Mouse (Mus musculus) monocyte, adult 5-6 weeks (primary cell): ENCODE measurements around the gene Cdkl3. TPM values are rescaled to one million over a fixed set of nuclear protein-coding genes. Genes with fewer than 3 reads are reported as not detected.
"Not testable (repeated sequence)": the region's sequence is repeated elsewhere in the genome, so short reads cannot be mapped to it uniquely, and the experiment has no call there.

Experiments used
- ATAC-seq: fragments of 153-309, 156-312 bp; replicated peaks from 2 replicates; pipeline ENCODE4 v1.8.0; 2017; ENCODE audit warnings: mild to moderate bottlenecking; ENCODE audit not compliant: low TSS enrichment, insufficient number of reproducible peaks, severe bottlenecking, poor library complexity, low FRiP score
- total RNA-seq: library from RNA; stranded (forward); fragments of 200-1000, 200-491, 200-594 nt; gene quantifications from 3 replicates; pipeline ENCODE4 v1.2.3, GENCODE M21; 2017

The Cdkl3 gene
- total RNA-seq, 1 experiment from 2014 or later, result 7.1 TPM

DNA sequence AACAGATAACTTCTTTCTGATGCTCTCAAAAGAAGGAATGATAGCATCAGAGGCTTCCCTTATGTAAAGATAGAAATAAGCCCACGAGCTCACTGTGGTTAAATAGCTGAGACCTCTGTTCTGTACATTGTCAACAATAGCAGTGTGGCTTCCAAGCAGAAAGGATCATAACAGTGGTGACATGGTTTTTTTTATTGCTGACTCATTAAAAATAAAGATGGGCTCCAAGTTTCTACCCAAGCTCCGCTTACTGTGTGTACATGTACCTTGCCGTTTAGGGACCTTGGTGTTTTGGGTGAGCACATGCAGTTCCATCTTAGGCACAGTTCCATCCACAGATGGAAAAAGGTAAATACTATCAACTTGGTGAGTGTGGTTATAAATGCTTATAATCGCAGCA is 99.0 kb downstream of the Cdkl3 start:
- ATAC-seq, result no peak

DNA sequence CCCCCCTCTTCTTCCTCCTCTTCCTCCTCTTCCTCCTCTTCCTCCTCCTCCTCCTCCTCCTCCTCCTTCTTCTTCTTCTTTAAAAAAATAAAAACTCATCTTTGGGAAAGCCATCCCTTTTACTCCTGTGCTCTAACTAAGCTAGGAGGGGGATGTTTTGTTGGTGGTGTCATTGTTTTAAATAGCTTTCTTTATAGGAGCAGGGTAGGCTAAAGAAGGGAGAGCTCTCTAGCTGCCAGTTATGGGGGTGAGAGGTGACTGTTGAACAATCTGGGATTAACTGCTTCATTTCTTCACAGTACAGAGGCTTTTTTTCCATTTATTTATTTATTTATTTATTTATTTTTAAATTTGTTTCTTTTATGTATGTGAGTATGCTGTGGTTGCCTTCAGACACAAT is 101.5 kb downstream of the Cdkl3 start:
- no peak for ATAC-seq

DNA sequence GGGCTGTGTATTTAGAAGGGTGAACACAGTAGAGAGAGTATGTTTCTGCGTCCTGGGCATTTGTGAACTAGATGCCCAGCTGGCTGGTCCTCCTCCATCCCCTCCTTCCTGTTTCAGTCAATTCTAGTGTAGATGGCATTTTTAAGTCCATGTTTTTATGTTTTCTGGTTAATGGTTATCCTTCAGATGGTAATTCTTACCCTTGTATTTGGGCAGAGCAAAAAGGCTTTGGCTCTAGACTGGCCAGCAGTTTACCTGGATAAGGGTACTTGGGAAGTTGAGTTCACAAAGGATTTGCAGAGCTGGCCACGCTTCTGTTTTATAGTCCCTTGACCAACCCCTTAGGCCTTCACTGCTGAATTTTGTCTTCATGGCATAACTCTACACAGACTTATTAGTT is 102.0 kb downstream of the Cdkl3 start:
- no peak for ATAC-seq

DNA sequence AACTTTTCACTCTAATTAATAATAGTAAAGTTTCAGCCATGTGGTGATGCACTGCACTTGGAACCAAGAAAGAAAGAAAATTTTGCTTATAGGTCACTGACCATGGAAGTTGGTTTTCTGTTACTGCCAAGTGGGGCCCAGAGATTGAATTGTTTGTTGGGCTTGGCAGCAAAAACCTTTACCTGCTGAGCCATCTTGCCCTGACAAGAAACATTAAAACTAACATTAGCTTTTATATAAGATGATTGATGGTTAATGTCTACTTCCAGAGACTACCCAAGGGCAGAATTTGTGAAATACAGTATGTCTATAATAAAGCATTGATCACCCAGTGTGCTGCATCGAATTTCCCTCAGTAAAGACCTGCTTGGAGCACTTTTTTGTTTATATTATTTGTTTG is 102.4 kb downstream of the Cdkl3 start:
- no peak for ATAC-seq

DNA sequence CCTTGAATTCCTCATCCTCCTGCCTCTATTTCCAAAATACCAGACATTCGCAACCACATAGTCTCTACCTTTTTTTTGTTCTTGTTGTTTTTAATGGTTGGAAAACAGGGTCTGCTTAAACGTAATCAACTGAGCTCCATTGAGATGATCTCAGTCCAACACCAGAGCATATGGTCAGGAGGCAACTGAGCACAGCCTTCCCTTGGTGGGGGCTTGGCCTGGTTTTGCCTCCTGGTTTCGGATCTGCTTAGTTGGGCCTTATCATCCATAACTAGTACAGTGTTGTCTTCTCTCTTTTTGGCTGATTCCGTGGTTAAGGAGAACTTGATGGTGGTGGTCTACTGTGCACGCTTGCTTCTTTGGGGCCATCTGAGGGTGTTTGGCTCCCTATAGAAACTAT is 104.8 kb downstream of the Cdkl3 start:
- no peak for ATAC-seq

DNA sequence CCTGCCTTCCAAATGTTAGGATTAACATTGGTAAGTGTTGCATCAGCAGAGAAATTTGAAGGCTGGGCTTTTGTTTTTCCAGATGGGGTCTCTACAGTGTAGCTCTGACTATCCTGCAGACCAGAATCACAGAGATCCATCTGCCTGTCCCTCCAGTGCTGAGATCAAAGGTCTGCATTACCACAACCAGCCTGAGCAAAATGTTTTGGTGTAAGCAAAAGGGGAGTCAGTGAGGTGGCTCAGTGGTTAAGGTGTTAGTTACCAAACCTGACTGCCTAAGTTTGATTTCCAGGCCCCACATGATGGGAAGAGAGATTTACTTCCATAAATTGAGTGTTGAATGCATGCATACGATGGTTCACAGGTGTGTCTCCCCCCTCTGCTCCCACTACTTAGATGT is 105.4 kb downstream of the Cdkl3 start:
- ATAC-seq, result no peak

DNA sequence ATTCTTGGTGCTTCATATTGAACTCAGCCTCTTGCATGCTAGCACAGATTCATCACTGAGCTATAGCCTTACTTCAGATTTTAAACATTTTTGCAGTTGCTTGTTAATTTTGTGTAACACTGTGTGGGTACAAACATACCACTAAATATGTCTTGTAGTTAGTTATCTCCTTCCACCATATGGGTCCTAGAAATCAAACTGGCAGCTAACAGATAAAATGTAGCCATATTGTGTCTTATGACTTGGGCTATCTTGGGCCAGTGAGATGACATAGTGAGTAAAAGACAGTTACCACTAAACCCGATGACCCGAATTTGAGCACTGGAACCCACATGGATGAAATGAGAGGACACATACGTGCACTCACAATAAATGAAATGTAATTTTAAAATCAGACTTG is 111.5 kb downstream of the Cdkl3 start:
- no peak for ATAC-seq

DNA sequence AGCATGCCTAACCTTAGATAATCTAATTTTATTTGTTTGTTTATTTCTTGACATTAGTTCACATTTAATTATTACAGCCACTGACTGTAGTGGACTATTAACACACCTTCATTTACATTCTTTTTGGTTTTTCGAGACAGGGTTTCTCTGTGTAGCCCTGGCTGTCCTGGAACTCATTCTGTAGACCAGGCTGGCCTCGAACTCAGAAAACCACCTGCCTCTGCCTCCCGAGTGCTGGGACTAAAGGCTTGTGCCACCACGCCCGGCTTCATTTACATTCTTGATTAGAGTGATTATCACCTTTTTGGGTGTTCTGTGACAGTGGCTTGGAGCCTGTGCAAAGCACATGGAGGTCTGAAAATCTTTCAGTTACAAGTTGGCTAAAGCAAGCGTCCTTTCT is 112.1 kb downstream of the Cdkl3 start:
- not testable (repeated sequence) for ATAC-seq

DNA sequence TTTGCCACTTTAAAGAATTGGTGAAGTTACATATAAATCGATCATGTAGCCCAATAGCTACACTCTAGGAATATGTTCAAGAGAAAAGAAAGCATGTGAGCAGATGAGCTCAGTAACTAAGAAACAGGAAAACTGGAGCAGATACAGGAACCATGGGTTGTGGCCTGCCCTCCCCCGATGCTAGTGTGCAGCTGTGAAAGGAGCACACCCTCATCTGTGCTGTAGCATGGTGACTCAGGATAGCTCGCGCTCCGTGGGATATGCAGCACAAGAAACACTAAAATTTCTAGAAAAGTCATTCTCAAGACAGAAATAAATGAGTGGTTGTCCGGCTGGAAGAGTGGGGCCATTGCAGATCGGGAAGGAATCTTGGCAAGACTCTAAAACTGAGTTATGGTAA is 113.1 kb downstream of the Cdkl3 start:
- ATAC-seq, result no peak

DNA sequence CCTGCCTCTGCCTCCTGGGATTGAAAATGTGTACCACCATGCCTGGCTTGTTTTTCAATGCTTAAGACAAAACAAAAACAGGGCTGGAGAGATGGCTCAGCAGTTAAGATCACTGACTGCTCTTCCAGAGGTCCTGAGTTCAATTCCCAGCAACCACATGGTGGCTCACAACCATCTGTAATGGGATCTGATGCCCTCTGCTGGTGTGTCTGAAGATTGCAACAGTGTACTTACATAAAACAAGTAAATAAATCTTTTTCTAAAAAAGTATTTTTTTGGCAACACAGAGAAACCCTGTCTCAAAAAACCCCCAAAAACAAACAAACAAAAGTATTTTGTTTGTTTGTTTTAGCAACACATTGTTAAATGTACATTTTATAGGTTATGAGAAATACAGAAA is 116.4 kb downstream of the Cdkl3 start:
- not testable (repeated sequence) for ATAC-seq

DNA sequence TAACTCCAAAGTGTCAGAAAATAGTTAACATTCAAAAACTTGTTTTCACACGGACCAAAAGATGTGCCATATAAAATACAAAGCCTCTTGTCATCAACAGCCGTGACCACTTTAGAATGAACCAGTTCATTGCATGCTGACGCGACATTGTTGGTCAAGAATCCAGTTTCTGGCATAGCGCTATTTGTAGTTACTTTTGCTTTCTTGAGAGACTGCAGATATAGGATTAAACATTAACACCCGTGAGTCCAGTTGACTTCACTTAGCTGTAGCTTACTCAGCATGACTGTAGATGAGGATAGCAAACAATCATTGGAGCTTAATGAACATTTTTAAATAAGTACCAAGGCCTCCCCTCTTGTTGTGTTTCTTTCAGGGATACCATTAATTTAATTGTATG is 118.0 kb downstream of the Cdkl3 start:
- ATAC-seq, result no peak

DNA sequence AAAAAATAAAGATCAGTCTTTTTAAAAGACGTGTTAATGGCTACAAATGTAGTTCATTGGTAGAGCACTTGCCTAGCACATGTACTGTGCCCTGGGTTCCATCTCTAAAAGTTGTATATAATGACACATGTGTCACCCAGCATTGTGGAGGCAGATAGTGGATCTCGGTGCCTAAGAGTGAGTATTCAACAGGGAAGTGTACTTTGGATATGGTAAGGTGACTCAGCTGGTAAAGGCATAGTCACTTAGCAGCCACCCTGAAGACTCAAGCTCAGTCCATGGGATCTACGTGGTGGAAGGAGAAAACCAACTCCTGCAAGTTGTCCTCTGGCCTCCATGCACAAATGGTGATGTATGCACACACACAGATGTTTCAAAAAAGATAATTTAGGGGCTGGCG is 120.4 kb downstream of the Cdkl3 start:
- ATAC-seq, result no peak

DNA sequence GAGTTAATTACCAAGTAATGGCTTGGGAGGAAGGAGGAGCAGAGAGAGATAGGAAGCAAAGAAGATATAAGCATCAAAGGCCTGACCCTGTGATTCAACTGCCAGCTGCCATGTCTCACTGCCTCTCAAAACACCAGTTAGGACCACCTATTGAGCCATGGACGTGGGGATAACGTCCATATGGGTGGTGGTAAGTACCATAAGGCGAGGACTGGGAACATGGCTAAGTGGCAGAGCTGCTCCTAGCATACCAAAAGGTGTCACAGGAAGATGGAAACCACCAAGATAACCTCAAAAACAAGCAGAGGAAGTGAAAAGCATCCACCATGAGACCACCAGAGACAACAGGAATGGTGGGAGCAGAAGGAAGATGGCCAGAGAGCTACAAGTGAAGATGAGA is 123.1 kb downstream of the Cdkl3 start:
- no peak for ATAC-seq

DNA sequence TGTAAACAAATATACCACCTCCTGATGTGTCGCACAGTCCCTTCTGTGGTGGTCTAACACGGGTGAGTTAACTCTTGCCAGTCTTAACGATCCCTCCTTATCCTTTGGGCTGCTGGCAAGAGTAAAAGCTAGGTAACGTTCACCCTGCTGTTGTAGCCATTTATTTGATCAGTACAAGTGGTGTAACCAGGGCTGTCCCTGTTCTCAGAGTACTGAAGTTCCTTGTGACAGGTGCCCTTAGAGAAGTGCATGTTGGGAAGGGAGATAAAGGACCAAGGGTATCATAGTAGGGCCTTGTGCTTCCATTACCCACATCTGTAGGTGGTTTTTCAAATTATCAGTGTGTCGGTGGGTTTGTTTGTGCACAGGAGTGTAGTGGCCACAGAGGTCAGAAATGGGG is 123.7 kb downstream of the Cdkl3 start:
- no peak for ATAC-seq

DNA sequence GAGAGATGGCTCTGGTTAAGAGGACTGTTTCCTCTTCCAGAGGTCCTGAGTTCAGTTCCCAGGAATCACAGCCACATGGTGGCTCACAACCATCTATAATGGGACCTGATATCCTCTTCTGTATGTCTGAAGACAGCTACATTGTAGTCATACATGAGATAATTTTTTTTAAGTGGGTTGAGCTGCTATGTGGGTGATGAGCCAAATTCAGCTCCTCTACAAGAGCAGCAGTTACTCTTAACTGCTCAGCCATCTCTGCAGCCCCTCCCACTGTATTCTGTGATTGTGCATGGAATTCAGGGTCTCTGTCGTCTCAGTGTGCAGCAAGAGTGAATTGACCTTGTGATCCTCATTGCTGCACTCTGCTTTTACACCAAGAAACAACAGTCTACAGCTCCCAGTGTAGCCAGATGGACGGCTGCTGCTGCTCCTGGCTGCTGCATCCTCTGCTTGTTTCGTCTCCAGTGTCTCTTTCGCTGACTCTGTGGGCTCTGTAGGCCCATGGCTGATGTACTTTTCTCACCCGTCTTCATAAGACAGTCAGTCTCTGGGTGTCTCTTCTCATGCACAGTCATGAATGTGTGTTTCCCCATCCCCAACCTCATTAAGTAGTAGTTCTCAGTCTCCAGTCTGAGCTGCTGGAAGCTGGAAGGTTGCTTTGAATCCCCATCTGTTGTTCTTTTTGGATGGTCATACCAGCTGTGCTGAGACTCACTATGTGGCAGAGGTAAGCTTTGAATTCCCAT is 124.5 kb downstream of the Cdkl3 start:
- ATAC-seq, result no peak

DNA sequence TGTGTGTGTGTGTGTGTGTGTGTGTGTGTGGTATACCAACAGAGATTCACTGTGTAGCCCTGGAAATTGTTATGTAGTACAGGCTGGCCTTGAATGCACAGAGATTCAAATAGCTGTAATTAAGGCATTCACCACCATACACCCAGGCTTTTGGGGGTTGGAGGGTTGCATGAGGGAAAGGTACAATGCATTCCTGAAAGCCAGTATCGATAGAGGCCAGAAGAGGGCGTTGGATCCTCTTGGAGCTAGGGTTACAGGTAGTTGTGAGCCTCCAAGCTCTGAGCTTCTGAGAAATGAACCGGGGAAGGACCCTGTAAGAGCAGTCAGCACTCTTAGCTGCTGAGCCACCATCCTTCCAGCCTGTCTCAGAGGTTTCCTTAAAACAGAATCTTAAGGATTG is 125.2 kb downstream of the Cdkl3 start:
- no peak for ATAC-seq

DNA sequence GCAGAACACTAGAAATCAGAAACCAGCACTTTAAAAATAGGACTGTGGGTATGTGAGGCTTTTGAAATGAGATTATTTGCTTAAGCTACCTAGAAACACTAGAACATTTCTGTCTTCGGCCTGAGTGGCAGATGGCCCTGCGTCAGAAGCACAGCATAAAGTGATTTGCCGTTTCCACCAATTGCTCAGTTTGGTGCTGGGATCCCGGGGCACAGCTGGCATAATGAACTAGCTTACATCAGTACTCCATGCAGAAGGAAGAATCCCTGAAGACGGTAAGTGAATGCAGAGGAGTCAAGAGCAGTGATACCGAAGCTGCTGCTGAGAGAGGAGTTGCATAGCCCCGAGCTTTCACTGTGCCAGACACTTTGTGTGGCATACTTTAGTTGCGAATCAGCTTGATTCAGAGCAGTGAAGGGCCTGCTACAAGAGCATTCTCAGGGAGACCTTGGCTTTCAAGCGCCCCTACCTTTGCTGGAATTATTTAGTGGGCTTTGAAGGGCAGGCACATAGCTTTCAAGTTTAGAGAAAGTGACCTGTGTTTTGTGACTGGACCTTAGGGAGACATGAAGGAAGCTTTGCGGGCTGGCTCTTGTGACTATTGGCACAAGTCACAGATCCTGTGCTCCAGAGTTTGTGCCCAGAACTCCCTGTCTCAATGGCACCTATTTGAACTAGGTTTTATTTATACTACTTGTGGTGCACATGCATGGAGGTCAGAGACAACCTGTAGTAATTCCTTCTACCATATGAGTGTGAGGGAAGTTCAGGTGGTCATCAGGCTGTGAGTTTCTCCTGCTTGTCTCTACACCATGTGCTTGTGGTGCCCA is 125.8 kb downstream of the Cdkl3 start:
- no peak for ATAC-seq

DNA sequence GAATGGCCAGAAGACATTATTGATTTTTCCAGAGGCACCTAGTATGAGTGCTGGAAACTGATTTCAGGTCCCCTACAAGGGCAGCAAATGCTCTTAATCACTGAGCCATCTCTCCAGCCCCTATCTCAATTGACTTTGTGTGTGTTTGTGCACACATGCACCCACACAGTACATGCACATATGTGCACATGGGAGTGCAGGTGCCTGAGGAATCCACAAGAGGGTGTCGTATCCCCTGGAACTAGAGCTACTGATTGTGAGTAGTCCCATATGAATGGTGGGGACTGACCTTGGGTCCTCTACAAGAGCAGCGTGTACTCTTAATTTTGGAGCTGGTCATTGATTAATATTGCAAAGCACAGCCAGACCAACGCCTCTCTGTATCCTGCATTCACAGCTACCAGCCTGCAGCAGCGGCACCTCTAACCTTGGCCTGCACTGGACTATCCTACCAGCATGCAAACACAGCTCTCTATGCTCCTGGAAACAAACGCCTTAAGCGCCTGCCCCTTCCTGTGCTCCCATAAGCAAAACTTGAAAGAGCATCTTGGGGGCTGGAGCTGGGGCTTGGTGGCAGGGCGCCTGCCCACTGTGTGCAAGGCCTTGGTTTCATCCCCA is 126.5 kb downstream of the Cdkl3 start:
- 0 out of 2 replicates have a peak, but pooled peaks have one; percentile 34 for ATAC-seq
